ENCODE assay signal across 17 mouse cellular contexts in genomic region chr14:25392412-25392811, GRCm38 (mm10).
DNase-seq lines count a peak whose midpoint lies in the region; ATAC-seq lines count a peak whose summit lies in the region.
"Had no signal": no experiment of that assay in that cellular context is flagged by ENCODE, and none has a peak within 500 bp of the region (broad histone marks: within the 10 kb centered on the region; RNA-seq: fewer than 3 reads in every experiment).

No protein-coding gene starts in this region.

- 75% methylated on average over 6 of the region's 6 CpGs for WGBS in neural tube, embryonic 15.5 days

- no peak overlapping the region for H3K9ac ChIP-seq in neural tube, embryonic 15.5 days (replicated peaks)
- H3K9ac ChIP-seq: embryonic facial prominence, embryonic 13.5 days; forebrain, embryonic 12.5 days had no signal

- H3K4me1 ChIP-seq in neural tube, embryonic 15.5 days, result peaks cover 11% of the 10 kb centered on the region

- H3K27me3 ChIP-seq in neural tube, embryonic 15.5 days (replicated peaks), result no peaks in the 10 kb centered on the region
- H3K27me3 ChIP-seq: embryonic facial prominence, embryonic 13.5 days; forebrain, embryonic 12.5 days had no signal

- intact Hi-C loops in heart, postnatal 14 days (cut with DNase I), result no loop called here

- no peak overlapping the region for H3K4me3 ChIP-seq in neural tube, embryonic 15.5 days (replicated peaks)
- H3K4me3 ChIP-seq: embryonic facial prominence, embryonic 13.5 days; forebrain, embryonic 12.5 days had no signal

- H3K36me3 ChIP-seq in neural tube, embryonic 15.5 days, result no peaks in the 10 kb centered on the region
- H3K36me3 ChIP-seq: embryonic facial prominence, embryonic 13.5 days; forebrain, embryonic 12.5 days had no signal

- H3K9me3 ChIP-seq in neural tube, embryonic 15.5 days (replicated peaks), result no peaks in the 10 kb centered on the region
- H3K9me3 ChIP-seq: embryonic facial prominence, embryonic 13.5 days; forebrain, embryonic 12.5 days had no signal

- H3K27ac ChIP-seq in neural tube, embryonic 15.5 days (replicated peaks), result no peak overlapping the region
- H3K27ac ChIP-seq: embryonic facial prominence, embryonic 13.5 days; forebrain, embryonic 12.5 days had no signal

- ATAC-seq in erythroid progenitor cell, adult 5-6 weeks (replicated peaks; ENCODE audit: low FRiP score, poor library complexity, severe bottlenecking), result 0 out of 2 replicates have a peak, but pooled peaks have one; percentile 28
- ATAC-seq in megakaryocyte-erythroid progenitor cell, adult 5-6 weeks (replicated peaks; ENCODE audit: low FRiP score, low TSS enrichment, poor library complexity, severe bottlenecking), result peak; percentile 55
- no peak for ATAC-seq in neural tube, embryonic 15.5 days (ENCODE audit: low FRiP score)

- no peak overlapping the region for H3K4me2 ChIP-seq in neural tube, embryonic 15.5 days
- H3K4me2 ChIP-seq: embryonic facial prominence, embryonic 13.5 days; forebrain, embryonic 12.5 days; heart, embryonic 11.5 days; midbrain, embryonic 11.5 days had no signal

- peak; percentile 29 for DNase-seq in 416B (ENCODE audit: low read depth)
- DNase-seq in ES-CJ7 (ENCODE audit: low read depth, low spot score), result peak; percentile 85
- DNase-seq in adrenal gland, adult 2 months, result no peak
- no peak for DNase-seq in T-cell, adult 2 months (ENCODE audit: low spot score)
- DNase-seq in heart, postnatal 14 days, result no peak
- DNase-seq: adrenal gland, postnatal 36 days; cerebellum, adult 11 months; heart, postnatal 4 days; kidney, postnatal 10 days; left cerebral cortex, postnatal 4 days had no signal

Comparison
In these comparisons a context has a peak if more than half of its experiments do, and no peak if none do; other contexts are left out.
1. DNase-seq: peak in 416B (single experiment) and ES-CJ7 (single experiment); none in adrenal gland, adult 2 months (single experiment), T-cell, adult 2 months (single experiment) and heart, postnatal 14 days (0 of 2).